Mouse (Mus musculus) forebrain, embryonic 10.5 days (tissue): ENCODE measurements around the gene Tespa1. TPM values are rescaled to one million over a fixed set of nuclear protein-coding genes. Genes with fewer than 3 reads are reported as not detected.
"Not testable (repeated sequence)": the region's sequence is repeated elsewhere in the genome, so short reads cannot be mapped to it uniquely, and the experiment has no call there.

Experiments used
- DNase-seq: peaks from one replicate; pipeline ENCODE4 v3.0.0-alpha.2; 2017; ENCODE audit warnings: low spot score; ENCODE audit errors: extremely low spot score
- H3K27ac ChIP-seq: fragments of 300-500 bp; sonication (generic); 2 replicates; pipeline ENCODE4 v1.5.1; 2016; ENCODE audit warnings: mild to moderate bottlenecking
- H3K27me3 ChIP-seq: fragments of 300-500 bp; sonication (generic); 2 replicates; pipeline ENCODE4 v1.6.1; 2016; ENCODE audit warnings: mild to moderate bottlenecking; ENCODE audit not compliant: poor library complexity, severe bottlenecking
- H3K36me3 ChIP-seq: fragments of 300-500 bp; sonication (generic); replicated peaks from 2 replicates; pipeline ENCODE4 v1.6.1; 2016; ENCODE audit warnings: mild to moderate bottlenecking, moderate library complexity
- H3K4me1 ChIP-seq: fragments of 300-500 bp; sonication (generic); 2 replicates; pipeline ENCODE4 v1.6.1; 2016
- H3K4me3 ChIP-seq: fragments of 300-500 bp; sonication (generic); 2 replicates; pipeline ENCODE4 v1.5.1; 2016; ENCODE audit warnings: mild to moderate bottlenecking, moderate library complexity
- H3K9me3 ChIP-seq: fragments of 300-500 bp; sonication (generic); 2 replicates; pipeline ENCODE4 v1.6.1; 2016; ENCODE audit warnings: mild to moderate bottlenecking, moderate library complexity
- WGBS: fragments of 180-500 bp; shearing (Covaris S2); methylation state at CpG from one replicate; pipeline ENCODE4 v1.1.7; 2016; 5-methylcytosine and 5-hydroxymethylcytosine counted together
- polyA plus RNA-seq: library from polyadenylated mRNA; unstranded; fragments of >200 nt; fragmentation: Nextera tagmentation; extraction: Ambion mirVana; gene quantifications from 2 replicates; pipeline ENCODE4 v1.2.1, GENCODE M21; 2016

Tespa1 gene
- polyA plus RNA-seq, 1 experiment from 2014 or later: 0.24 TPM

- Histone ChIP-seq H3K4me1 (no peaks in the 10 kb centered on the region), H3K27me3 (no peaks in the 10 kb centered on the region), H3K4me3 (no peak overlapping the region), H3K27ac (no peak overlapping the region), H3K9me3 (no peaks in the 10 kb centered on the region), H3K36me3 (no peaks in the 10 kb centered on the region)
- DNase-seq: no peak
Measured at GRCm38 (mm10) chr10:130368384-130368783, 45.7 kb downstream of the Tespa1 start.

- H3K9me3 ChIP-seq: no peaks in the 10 kb centered on the region
- no peaks in the 10 kb centered on the region for H3K27me3 ChIP-seq
- WGBS: 93% methylated on average over 2 of the region's 2 CpGs
- DNase-seq: no peak
- H3K27ac ChIP-seq: no peak overlapping the region
- H3K4me3 ChIP-seq: no peak overlapping the region
- no peaks in the 10 kb centered on the region for H3K36me3 ChIP-seq
- no peaks in the 10 kb centered on the region for H3K4me1 ChIP-seq
Measured at GRCm38 (mm10) chr10:130370005-130370682, 47.5 kb downstream of the Tespa1 start.

GRCm38 (mm10) chr10:130371644-130372043, 49.0 kb downstream of the Tespa1 start:
- WGBS: 69% methylated on average over 1 of the region's 1 CpGs
- H3K27me3 ChIP-seq: no peaks in the 10 kb centered on the region
- H3K9me3 ChIP-seq: no peaks in the 10 kb centered on the region
- H3K4me1 ChIP-seq: no peaks in the 10 kb centered on the region
- H3K4me3 ChIP-seq: no peak overlapping the region
- no peak overlapping the region for H3K27ac ChIP-seq
- H3K36me3 ChIP-seq: no peaks in the 10 kb centered on the region
- DNase-seq: no peak

- no peak for DNase-seq
- 90% methylated on average over 2 of the region's 2 CpGs for WGBS
- H3K27me3 ChIP-seq: no peaks in the 10 kb centered on the region
- H3K4me3 ChIP-seq: no peak overlapping the region
- no peaks in the 10 kb centered on the region for H3K9me3 ChIP-seq
- H3K27ac ChIP-seq: no peak overlapping the region
- no peaks in the 10 kb centered on the region for H3K36me3 ChIP-seq
- no peaks in the 10 kb centered on the region for H3K4me1 ChIP-seq
Measured at GRCm38 (mm10) chr10:130372491-130373173, 50.0 kb downstream of the Tespa1 start.

- no peak for DNase-seq
- Histone ChIP-seq H3K4me1 (no peaks in the 10 kb centered on the region), H3K36me3 (no peaks in the 10 kb centered on the region), H3K9me3 (no peaks in the 10 kb centered on the region), H3K4me3 (no peak overlapping the region), H3K27me3 (no peaks in the 10 kb centered on the region), H3K27ac (no peak overlapping the region)
- WGBS: 89% methylated on average over 2 of the region's 2 CpGs
Measured at GRCm38 (mm10) chr10:130375145-130375544, 52.5 kb downstream of the Tespa1 start.

GRCm38 (mm10) chr10:130394232-130394631, 71.6 kb downstream of the Tespa1 start, which contains the start of gene Vmn2r84:
TSS of gene Vmn2r84 (minus strand) at chr10:130394332.
- H3K4me3 ChIP-seq: no peak within 1 kb of the TSS
- H3K9me3 ChIP-seq: no peaks in the 10 kb centered on the region
- no peaks in the 10 kb centered on the region for H3K27me3 ChIP-seq
- no peaks in the 10 kb centered on the region for H3K36me3 ChIP-seq
- DNase-seq: no peak
- H3K4me1 ChIP-seq: no peaks in the 10 kb centered on the region
- no peak within 1 kb of the TSS for H3K27ac ChIP-seq

- 78% methylated on average over 25 of the region's 35 CpGs for WGBS
- not testable (repeated sequence) for H3K27me3 ChIP-seq, H3K27ac ChIP-seq, H3K36me3 ChIP-seq, H3K4me3 ChIP-seq, DNase-seq, H3K9me3 ChIP-seq, H3K4me1 ChIP-seq
Measured at GRCm38 (mm10) chr10:130412167-130412698, 89.6 kb downstream of the Tespa1 start.

Other genes with a start within 250 kb of the Tespa1 start
- not detected in 2 replicates for gene Olfr823, start 207.5 kb upstream of the Tespa1 start, polyA plus RNA-seq
- gene Olfr824, start 192.9 kb upstream of the Tespa1 start, polyA plus RNA-seq: not detected in 2 replicates
- gene Olfr825, start 156.1 kb upstream of the Tespa1 start, polyA plus RNA-seq: not detected in 2 replicates
- not detected in 2 replicates for gene Olfr826, start 138.7 kb upstream of the Tespa1 start, polyA plus RNA-seq
- gene Olfr827, start 108.5 kb upstream of the Tespa1 start, polyA plus RNA-seq: not detected in 2 replicates
- gene Neurod4, start 42.6 kb upstream of the Tespa1 start, polyA plus RNA-seq: 2.6 and 3.0 TPM in 2 replicates
- not detected in 2 replicates for gene Vmn2r84, start 71.5 kb downstream of the Tespa1 start, polyA plus RNA-seq
- gene Vmn2r85, start 106.8 kb downstream of the Tespa1 start, polyA plus RNA-seq: not detected in 2 replicates
- not detected in 2 replicates for gene Vmn2r86, start 133.2 kb downstream of the Tespa1 start, polyA plus RNA-seq
- gene Vmn2r87, start 174.5 kb downstream of the Tespa1 start, polyA plus RNA-seq: 0.06 and 0.07 TPM in 2 replicates